Mouse (Mus musculus) gastrocnemius, adult 2 months (tissue): ENCODE measurements around the gene Gm10057. TPM values are rescaled to one million over a fixed set of nuclear protein-coding genes. Genes with fewer than 3 reads are reported as not detected.
"Not testable (repeated sequence)": the region's sequence is repeated elsewhere in the genome, so short reads cannot be mapped to it uniquely, and the experiment has no call there.

Experiments
- DNase-seq: peaks from one replicate; pipeline ENCODE4 v3.0.0; 2022
- H3K27ac ChIP-seq: fragments of 200-600 bp; 2 replicates; pipeline ENCODE4 v1.8.1; 2022; ENCODE audit warnings: mild to moderate bottlenecking
- H3K4me3 ChIP-seq: fragments of 200-600 bp; 2 replicates; pipeline ENCODE4 v1.8.1; 2022; ENCODE audit warnings: mild to moderate bottlenecking, moderate library complexity
- intact Hi-C: fragments of 180-260 bp; cut with DNase I; formaldehyde crosslinking; loops from one replicate; pipeline ENCODE4 v1.15.1; 2025
- long read RNA-seq, 2 experiments: library from polyadenylated mRNA; stranded (forward); transcript quantifications; one replicate each; pipeline ENCODE4 v2.0.0; 2021
- total RNA-seq, 2 experiments: library from RNA; stranded (reverse); gene quantifications; 2 replicates each; pipeline ENCODE4 v1.2.3; 2021

Gm10057 gene
- total RNA-seq = not detected
- long read RNA-seq, experiment 1 = 0 reads
- long read RNA-seq, experiment 2 = 0 reads

DNA sequence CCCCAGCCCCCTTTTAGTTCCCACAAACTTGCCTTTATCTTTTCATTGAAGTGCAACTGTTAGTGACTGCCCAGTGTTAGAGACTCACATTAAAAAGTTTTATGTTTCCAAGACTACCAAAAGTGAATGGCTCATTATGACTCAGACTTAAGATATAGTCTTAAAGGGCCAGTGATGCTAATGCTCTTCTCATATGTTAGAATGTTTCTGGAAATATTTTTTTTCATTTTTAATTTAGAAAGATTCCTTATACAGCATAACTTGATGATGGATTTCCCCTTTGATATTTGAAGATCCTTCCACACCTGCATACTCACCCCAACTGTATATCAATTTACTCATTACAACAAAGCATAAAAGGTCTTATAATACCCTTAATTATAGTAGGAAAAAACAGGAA is at the start of gene Gm10057:
Gene Gm10057, minus strand, starts transcription at position 101 of the 400 bp plus-strand sequence.
- H3K27ac ChIP-seq, intact Hi-C loops, H3K4me3 ChIP-seq, DNase-seq: not testable (repeated sequence)

- H3K4me3 ChIP-seq, intact Hi-C loops, DNase-seq, H3K27ac ChIP-seq: not testable (repeated sequence)
Observed at GRCm38 (mm10) chrX:154033727-154034126, 21.1 kb downstream of the Gm10057 start, which contains the start of gene 4921511M17Rik. Gene 4921511M17Rik, minus strand, starts transcription at chrX:154033827.

- DNase-seq, intact Hi-C loops, H3K4me3 ChIP-seq, H3K27ac ChIP-seq: not testable (repeated sequence)
Observed at GRCm38 (mm10) chrX:154012540-154012939, 42.3 kb downstream of the Gm10057 start, which contains the start of gene Samt1. Gene Samt1, minus strand, starts transcription at chrX:154012640.

Other genes starting within 250 kb of the Gm10057 start
- not detected for gene Spin2c, start 222.8 kb downstream of the Gm10057 start, total RNA-seq
- not detected for gene Samt1, start 42.4 kb downstream of the Gm10057 start, total RNA-seq
- not detected for gene 4921511M17Rik, start 21.2 kb downstream of the Gm10057 start, total RNA-seq
- not detected for gene Gm15140, start 65.6 kb upstream of the Gm10057 start, total RNA-seq